Mouse (Mus musculus) lung, postnatal 0 days (tissue): Measurements from ENCODE around the gene Sdhaf3.
A peak's percentile ranks its signal among the peaks of the same experiment; 100 is the strongest.

Experiments used
- CTCF ChIP-seq: IDR thresholded peaks from 2 replicates; pipeline ENCODE4 v1.5.1; 2016; ENCODE audit warnings: antibody characterized with exemption, mild to moderate bottlenecking
- EP300 ChIP-seq: IDR thresholded peaks from 2 replicates; pipeline ENCODE4 v1.6.1; 2016; ENCODE audit warnings: antibody characterized with exemption, mild to moderate bottlenecking, control low read depth

- TF ChIP-seq CTCF (peak; percentile 76), EP300 (no peak)
Measured at GRCm38 (mm10) chr6:6914849-6915525, 40.8 kb upstream of the Sdhaf3 start.
